Comparison of ENCODE assay signal across 21 mouse cellular contexts in the genomic region with DNA sequence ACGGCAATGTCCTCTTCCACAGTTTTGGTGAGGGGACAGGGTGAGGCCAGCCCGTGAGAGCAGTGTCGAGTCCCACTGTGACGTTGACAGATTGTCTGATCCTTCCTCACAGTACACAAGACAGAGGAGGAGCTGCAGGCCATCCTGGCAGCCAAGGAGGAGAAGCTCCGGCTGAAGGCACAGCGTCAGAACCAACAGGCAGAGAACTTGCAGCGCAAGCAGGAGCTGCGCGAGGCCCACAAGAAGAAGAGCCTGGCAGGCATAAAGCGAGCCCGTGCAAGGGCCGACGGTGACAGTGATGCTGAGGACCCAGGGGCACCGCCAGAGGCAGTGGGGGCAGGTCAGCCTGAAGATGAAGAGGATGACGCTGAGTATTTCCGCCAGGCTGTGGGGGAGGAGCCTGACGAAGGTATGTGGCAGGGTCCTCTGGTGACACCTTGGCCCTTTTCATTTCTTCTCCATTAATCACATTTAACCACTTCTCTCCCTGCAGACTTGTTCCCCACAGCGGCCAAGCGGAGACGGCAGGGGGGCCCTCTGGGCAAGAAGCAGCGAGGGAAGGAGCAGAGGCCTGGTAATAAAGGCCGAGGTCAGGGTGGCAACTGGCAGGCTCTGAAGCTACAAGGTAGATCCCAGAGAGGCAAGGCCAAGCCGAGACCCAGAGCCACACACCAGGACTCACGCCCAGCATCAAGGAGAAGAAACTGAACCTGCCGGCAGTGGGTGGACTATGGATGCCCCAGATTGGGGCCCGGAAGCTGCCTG. TPM values are rescaled to one million over a fixed set of nuclear protein-coding genes. Genes with fewer than 3 reads are reported as not detected.
DNase-seq lines count a peak whose midpoint lies in the region; ATAC-seq and TF ChIP-seq lines count a peak whose summit lies in the region.
"Had no signal": no experiment of that assay in that cellular context is flagged by ENCODE, and none has a peak within 500 bp of the region (broad histone marks: within the 10 kb centered on the region; RNA-seq: fewer than 3 reads in every experiment).

No protein-coding gene starts in this region.

- H3K27me3 ChIP-seq in heart, adult 2 months (ENCODE audit: control insufficient read depth, insufficient read depth, low read length), result no peaks in the 10 kb centered on the region
- no peaks in the 10 kb centered on the region for H3K27me3 ChIP-seq in midbrain, embryonic 10.5 days (ENCODE audit: low read depth, poor library complexity, severe bottlenecking)
- no peaks in the 10 kb centered on the region for H3K27me3 ChIP-seq in midbrain, embryonic 11.5 days (ENCODE audit: control insufficient read depth, insufficient read depth, low read length)
- H3K27me3 ChIP-seq in embryonic facial prominence, embryonic 13.5 days, result no peaks in the 10 kb centered on the region
- H3K27me3 ChIP-seq: hindbrain, embryonic 12.5 days; lung, embryonic 15.5 days; midbrain, embryonic 12.5 days; neural tube, embryonic 15.5 days had no signal

- H3K79me2 ChIP-seq in heart, adult 2 months (replicated peaks; ENCODE audit: control insufficient read depth, insufficient read depth, low read length), result no peaks in the 10 kb centered on the region

- no peak overlapping the region for H3K4me3 ChIP-seq in heart, adult 2 months
- 0 out of 2 replicates have a peak overlapping the region, but pooled peaks have one; percentile 0 for H3K4me3 ChIP-seq in midbrain, embryonic 10.5 days
- no peak overlapping the region for H3K4me3 ChIP-seq in midbrain, embryonic 11.5 days (ENCODE audit: low read depth, low read length)
- peak overlapping the region; percentile 2; the same call in 1 of the 2 replicates for H3K4me3 ChIP-seq in embryonic facial prominence, embryonic 13.5 days
- H3K4me3 ChIP-seq: hindbrain, embryonic 12.5 days; limb, embryonic 10.5 days; lung, embryonic 15.5 days; midbrain, embryonic 12.5 days; neural tube, embryonic 15.5 days had no signal

- ATAC-seq in midbrain, embryonic 11.5 days (ENCODE audit: low FRiP score), result no peak
- no peak for ATAC-seq in embryonic facial prominence, embryonic 13.5 days (ENCODE audit: insufficient number of reproducible peaks, insufficient read depth, low FRiP score, low TSS enrichment, low read depth)
- ATAC-seq: CD4-positive, CD25-positive, alpha-beta regulatory T cell, adult 4 months had no signal

- H3K9me3 ChIP-seq in midbrain, embryonic 10.5 days (replicated peaks), result no peaks in the 10 kb centered on the region
- H3K9me3 ChIP-seq in midbrain, embryonic 11.5 days (ENCODE audit: control insufficient read depth, low read length), result no peaks in the 10 kb centered on the region
- H3K9me3 ChIP-seq in embryonic facial prominence, embryonic 13.5 days, result no peaks in the 10 kb centered on the region
- H3K9me3 ChIP-seq: hindbrain, embryonic 12.5 days; limb, embryonic 10.5 days; lung, embryonic 15.5 days; midbrain, embryonic 12.5 days; neural tube, embryonic 15.5 days had no signal

- TF ChIP-seq POLR2A in heart, adult 2 months (IDR thresholded peaks at IDR 0.05; ENCODE audit: insufficient read depth, low read depth, low read length), result 0 out of 2 replicates have a peak, but pooled peaks have one; percentile 2

- no peak for DNase-seq in heart, adult 2 months
- DNase-seq in heart, adult 18-20 months, result no peak
- DNase-seq in midbrain, embryonic 10.5 days (ENCODE audit: low spot score), result no peak
- DNase-seq in midbrain, embryonic 11.5 days (ENCODE audit: low spot score, missing footprints), result no peak
- no peak for DNase-seq in adrenal gland, adult (ENCODE audit: inconsistent age in 2 of 2, low spot score in 1 of 2)
- DNase-seq in cerebellum, adult 11-12 months, result no peak
- DNase-seq: adrenal gland, postnatal 25 days; gastrocnemius, postnatal 36 days; kidney, adult 11 months; kidney, postnatal 14 days; lung, postnatal 4 days; right cerebral cortex, adult 18-20 months; thymus, adult 2 months had no signal

- H3K4me1 ChIP-seq in heart, adult 2 months (ENCODE audit: control insufficient read depth, insufficient read depth, low read length), result no peaks in the 10 kb centered on the region
- peaks cover 15% of the 10 kb centered on the region for H3K4me1 ChIP-seq in midbrain, embryonic 10.5 days
- H3K4me1 ChIP-seq in midbrain, embryonic 11.5 days (ENCODE audit: control insufficient read depth, insufficient read depth, low read length), result peaks cover 4% of the 10 kb centered on the region; the same call in 1 of the 2 replicates
- peaks cover 11% of the 10 kb centered on the region for H3K4me1 ChIP-seq in embryonic facial prominence, embryonic 13.5 days

- TF ChIP-seq CTCF in heart, adult 2 months (IDR thresholded peaks at IDR 0.05), result no peak

- no peak for TF ChIP-seq EP300 in heart, adult 2 months (IDR thresholded peaks at IDR 0.05; ENCODE audit: insufficient read depth, low read depth, low read length)

- intact Hi-C loops in heart, adult 2 months (cut with DNase I), result loop anchor here (10.0 kb wide), 1 partner anchor 393 kb away; a partner anchor contains a TSS

- H3K27ac ChIP-seq in heart, adult 2 months, result no peak overlapping the region
- H3K27ac ChIP-seq in midbrain, embryonic 10.5 days (replicated peaks), result no peak overlapping the region
- no peak overlapping the region for H3K27ac ChIP-seq in midbrain, embryonic 11.5 days (ENCODE audit: low read depth, low read length)
- no peak overlapping the region; the same call in 1 of the 2 replicates for H3K27ac ChIP-seq in embryonic facial prominence, embryonic 13.5 days
- H3K27ac ChIP-seq: hindbrain, embryonic 12.5 days; limb, embryonic 10.5 days; lung, embryonic 15.5 days; midbrain, embryonic 12.5 days; neural tube, embryonic 15.5 days; stomach, postnatal 0 days had no signal

- H3K4me2 ChIP-seq in midbrain, embryonic 11.5 days, result no peak overlapping the region
- no peak overlapping the region for H3K4me2 ChIP-seq in embryonic facial prominence, embryonic 13.5 days
- H3K4me2 ChIP-seq: hindbrain, embryonic 12.5 days; lung, embryonic 15.5 days; midbrain, embryonic 12.5 days; neural tube, embryonic 15.5 days had no signal

- H3K36me3 ChIP-seq in heart, adult 2 months (ENCODE audit: control insufficient read depth, insufficient read depth, low read length), result no peaks in the 10 kb centered on the region
- H3K36me3 ChIP-seq in midbrain, embryonic 10.5 days, result peaks cover 74% of the 10 kb centered on the region
- H3K36me3 ChIP-seq in midbrain, embryonic 11.5 days (ENCODE audit: control insufficient read depth, insufficient read depth, low read length), result peaks cover 45% of the 10 kb centered on the region
- H3K36me3 ChIP-seq in embryonic facial prominence, embryonic 13.5 days, result peaks cover 73% of the 10 kb centered on the region

- no peak overlapping the region for H3K9ac ChIP-seq in heart, adult 2 months (ENCODE audit: low read depth, low read length)
- H3K9ac ChIP-seq in midbrain, embryonic 11.5 days (ENCODE audit: low read length), result no peak overlapping the region
- H3K9ac ChIP-seq in embryonic facial prominence, embryonic 13.5 days, result no peak overlapping the region
- H3K9ac ChIP-seq: hindbrain, embryonic 12.5 days; lung, embryonic 15.5 days; midbrain, embryonic 12.5 days; neural tube, embryonic 15.5 days had no signal

- 75% methylated on average over 26 of the region's 26 CpGs for WGBS in heart, adult 2 months
- WGBS in midbrain, embryonic 10.5 days, result 87% methylated on average over 26 of the region's 26 CpGs
- 86% methylated on average over 26 of the region's 26 CpGs for WGBS in midbrain, embryonic 11.5 days
- WGBS in embryonic facial prominence, embryonic 13.5 days, result 86% methylated on average over 26 of the region's 26 CpGs

RNA-seq across cellular contexts. Expression of a gene that starts 3.5 kb away (rescaled TPM):
- 1 to 10 TPM; 5.9 to 6.7 TPM for total RNA-seq in heart, adult 2 months (2021)
- polyA plus RNA-seq in heart, adult 2 months (2012; rRNA removed), result 11.9 and 18.8 TPM in 2 replicates
- total RNA-seq in heart, adult 18-20 months (2021), result 1 to 10 TPM; 5.5 to 7.4 TPM
- polyA plus RNA-seq in midbrain, embryonic 10.5 days (2016; fragmentation: Nextera tagmentation; extraction: Ambion mirVana), result 78.4 and 97.2 TPM in 2 replicates
- polyA plus RNA-seq in midbrain, embryonic 11.5 days (2014; fragmentation: Nextera tagmentation; extraction: Ambion mirVana), result 52.3 and 57.1 TPM in 2 replicates
- polyA plus RNA-seq in embryonic facial prominence, embryonic 13.5 days (2015; fragmentation: Nextera tagmentation; extraction: Ambion mirVana), result 86.2 and 87.6 TPM in 2 replicates

RNA-seq across cellular contexts. Expression of a gene that starts 6.9 kb away (rescaled TPM):
- total RNA-seq in heart, adult 2 months (2021), result 100 to 1,000 TPM; 101 to 113 TPM
- 69.6 and 69.9 TPM in 2 replicates for polyA plus RNA-seq in heart, adult 2 months (2012; rRNA removed)
- total RNA-seq in heart, adult 18-20 months (2021), result 100 to 1,000 TPM; 114 to 116 TPM
- polyA plus RNA-seq in midbrain, embryonic 10.5 days (2016; fragmentation: Nextera tagmentation; extraction: Ambion mirVana), result 398 and 429 TPM in 2 replicates
- polyA plus RNA-seq in midbrain, embryonic 11.5 days (2014; fragmentation: Nextera tagmentation; extraction: Ambion mirVana), result 348 and 354 TPM in 2 replicates
- 292 and 343 TPM in 2 replicates for polyA plus RNA-seq in embryonic facial prominence, embryonic 13.5 days (2015; fragmentation: Nextera tagmentation; extraction: Ambion mirVana)

RNA-seq across cellular contexts. Expression of a gene that starts 12.0 kb away (rescaled TPM):
- total RNA-seq in heart, adult 2 months (2021), result 1 to 10 TPM; 3.9 to 4.0 TPM
- polyA plus RNA-seq in heart, adult 2 months (2012; rRNA removed), result 4.0 and 5.4 TPM in 2 replicates
- 1 to 10 TPM; 4.3 to 4.4 TPM for total RNA-seq in heart, adult 18-20 months (2021)
- 5.5 and 5.9 TPM in 2 replicates for polyA plus RNA-seq in midbrain, embryonic 10.5 days (2016; fragmentation: Nextera tagmentation; extraction: Ambion mirVana)
- polyA plus RNA-seq in midbrain, embryonic 11.5 days (2014; fragmentation: Nextera tagmentation; extraction: Ambion mirVana), result 5.0 and 6.1 TPM in 2 replicates
- 3.6 and 5.4 TPM in 2 replicates for polyA plus RNA-seq in embryonic facial prominence, embryonic 13.5 days (2015; fragmentation: Nextera tagmentation; extraction: Ambion mirVana)

RNA-seq across cellular contexts. Expression of a gene that starts 23.1 kb away (rescaled TPM):
- 1 to 10 TPM; 3.9 to 4.3 TPM for total RNA-seq in heart, adult 2 months (2021)
- polyA plus RNA-seq in heart, adult 2 months (2012; rRNA removed), result 16.4 and 21.2 TPM in 2 replicates
- total RNA-seq in heart, adult 18-20 months (2021), result 1 to 10 TPM; 3.9 to 4.0 TPM
- polyA plus RNA-seq in midbrain, embryonic 10.5 days (2016; fragmentation: Nextera tagmentation; extraction: Ambion mirVana), result 0.69 and 0.87 TPM in 2 replicates
- 0.45 and 0.66 TPM in 2 replicates for polyA plus RNA-seq in midbrain, embryonic 11.5 days (2014; fragmentation: Nextera tagmentation; extraction: Ambion mirVana)
- polyA plus RNA-seq in embryonic facial prominence, embryonic 13.5 days (2015; fragmentation: Nextera tagmentation; extraction: Ambion mirVana), result 7.5 and 9.1 TPM in 2 replicates

Comparison
In these comparisons a context has a peak if more than half of its experiments do, and no peak if none do; other contexts are left out.
1. H3K4me3 ChIP-seq: peak in midbrain, embryonic 10.5 days (single experiment) and embryonic facial prominence, embryonic 13.5 days (single experiment); none in heart, adult 2 months (single experiment) and midbrain, embryonic 11.5 days (single experiment).